Mouse (Mus musculus): ENCODE results near the gene Slc30a4. TPM values are rescaled to one million over a fixed set of nuclear protein-coding genes. Genes with fewer than 3 reads are reported as not detected.
A peak's percentile ranks its signal among the peaks of the same experiment; 100 is the strongest.

Gene Slc30a4
- polyA plus RNA-seq, 1 experiment from 2014 or later, result 12.7 TPM

DNA sequence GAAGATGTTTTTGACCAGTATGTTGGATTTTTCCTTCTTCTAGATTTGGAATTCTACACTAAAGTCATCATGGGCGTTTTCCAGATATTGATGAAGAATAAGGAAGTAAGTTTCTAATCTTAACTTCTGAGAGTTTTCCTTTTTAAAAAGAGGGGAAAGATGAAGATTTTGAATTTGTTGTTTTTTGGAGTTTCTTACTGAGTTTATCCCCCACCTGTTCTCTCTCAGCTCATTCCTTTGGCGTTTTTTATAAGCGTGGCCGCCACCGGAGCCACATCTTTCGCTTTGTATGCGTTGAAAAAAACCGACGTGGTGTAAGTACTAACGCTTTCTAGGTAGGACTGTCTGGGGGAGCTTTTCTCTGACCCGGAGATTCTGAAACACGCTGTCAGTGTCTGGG is 64.4 kb downstream of the Slc30a4 start:
- H3K27ac ChIP-seq (ENCODE audit: low read depth, low read length), result no peak overlapping the region
- ATAC-seq (ENCODE audit: low FRiP score, low TSS enrichment), result no peak
- peaks cover 7% of the 10 kb centered on the region; the same call in 1 of the 2 replicates for H3K27me3 ChIP-seq (ENCODE audit: control insufficient read depth, insufficient read depth, low read length)
- H3K9ac ChIP-seq (ENCODE audit: low read depth, low read length), result no peak overlapping the region
- H3K9me3 ChIP-seq (ENCODE audit: control insufficient read depth, low read length), result no peaks in the 10 kb centered on the region
- 39% methylated on average over 12 of the region's 12 CpGs for WGBS
- H3K4me1 ChIP-seq (ENCODE audit: control insufficient read depth, insufficient read depth, low read length), result no peaks in the 10 kb centered on the region
- H3K36me3 ChIP-seq (ENCODE audit: control insufficient read depth, insufficient read depth, low read length), result peaks cover 11% of the 10 kb centered on the region
- peak overlapping the region; percentile 60 for H3K4me2 ChIP-seq (replicated peaks; ENCODE audit: low read depth, low read length)
- peak overlapping the region; percentile 40 for H3K4me3 ChIP-seq (ENCODE audit: low read length)

DNA sequence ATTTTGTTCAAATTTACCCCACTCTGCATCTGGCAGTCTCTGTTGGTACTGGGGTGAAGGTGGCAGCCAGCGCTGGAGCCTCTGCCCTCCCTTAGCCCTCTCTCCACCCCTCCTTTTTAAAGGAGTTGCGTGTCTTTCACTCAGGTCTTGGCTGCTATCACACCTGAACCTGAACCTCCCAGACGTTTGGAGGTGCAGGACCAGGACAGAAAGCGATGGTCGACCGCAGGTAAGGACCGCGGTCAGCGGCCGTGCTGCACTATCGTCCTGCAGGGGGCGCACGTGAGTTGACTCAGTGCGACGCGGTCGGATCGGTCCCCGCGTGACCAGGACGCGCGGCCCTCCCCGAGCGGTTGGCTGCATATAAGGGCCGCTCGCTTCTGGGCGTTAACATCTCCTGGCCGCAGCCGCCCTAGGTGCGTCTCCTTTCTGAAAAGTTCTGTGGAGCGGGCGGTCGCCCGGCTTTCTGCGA is 64.9 kb downstream of the Slc30a4 start:
- no peaks in the 10 kb centered on the region for H3K9me3 ChIP-seq (ENCODE audit: control insufficient read depth, low read length)
- ATAC-seq (ENCODE audit: low FRiP score, low TSS enrichment), result peak; percentile 85
- peak overlapping the region; percentile 60 for H3K4me2 ChIP-seq (replicated peaks; ENCODE audit: low read depth, low read length)
- H3K4me1 ChIP-seq (ENCODE audit: control insufficient read depth, insufficient read depth, low read length), result no peaks in the 10 kb centered on the region
- H3K27ac ChIP-seq (ENCODE audit: low read depth, low read length), result no peak overlapping the region
- peaks cover 16% of the 10 kb centered on the region for H3K36me3 ChIP-seq (ENCODE audit: control insufficient read depth, insufficient read depth, low read length)
- WGBS, result 1% methylated on average over 36 of the region's 36 CpGs
- peaks cover 7% of the 10 kb centered on the region; the same call in 1 of the 2 replicates for H3K27me3 ChIP-seq (ENCODE audit: control insufficient read depth, insufficient read depth, low read length)
- H3K4me3 ChIP-seq (ENCODE audit: low read length), result peak overlapping the region; percentile 40
- H3K9ac ChIP-seq (ENCODE audit: low read depth, low read length), result no peak overlapping the region

DNA sequence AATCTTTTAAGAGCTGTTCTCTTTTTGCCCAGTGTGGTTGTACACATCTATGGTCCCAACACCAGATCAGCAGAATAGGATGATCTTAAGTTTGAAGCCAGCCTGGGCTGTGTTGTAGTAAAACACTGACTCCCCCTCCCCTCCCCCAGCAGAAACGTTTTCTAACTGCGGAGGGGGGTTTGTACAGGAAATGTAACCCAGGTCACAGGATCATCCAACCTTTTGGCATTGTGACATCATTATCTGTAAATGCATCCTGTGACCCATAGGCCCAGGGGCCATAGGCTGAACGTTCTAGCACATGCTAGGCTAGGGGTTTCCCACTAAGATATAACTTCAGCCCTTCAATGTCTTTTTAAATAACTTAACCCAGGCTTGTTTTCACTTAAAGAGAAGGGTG is 65.8 kb downstream of the Slc30a4 start, which contains the start of gene AA467197:
AA467197 (plus strand) TSS at position 301 of the 400 bp plus-strand sequence.
- Histone ChIP-seq H3K4me2 (replicated peaks; ENCODE audit: low read depth, low read length) (peak within 1 kb of the TSS; percentile 60), H3K27me3 (ENCODE audit: control insufficient read depth, insufficient read depth, low read length) (peaks cover 7% of the 10 kb centered on the region; the same call in 1 of the 2 replicates), H3K27ac (ENCODE audit: low read depth, low read length) (no peak within 1 kb of the TSS), H3K9me3 (ENCODE audit: control insufficient read depth, low read length) (no peaks in the 10 kb centered on the region), H3K4me3 (ENCODE audit: low read length) (peak within 1 kb of the TSS; percentile 40), H3K36me3 (ENCODE audit: control insufficient read depth, insufficient read depth, low read length) (peaks cover 19% of the 10 kb centered on the region), H3K4me1 (ENCODE audit: control insufficient read depth, insufficient read depth, low read length) (peaks cover 2% of the 10 kb centered on the region; the same call in 1 of the 2 replicates), H3K9ac (ENCODE audit: low read depth, low read length) (no peak within 1 kb of the TSS)
- no peak for ATAC-seq (ENCODE audit: low FRiP score, low TSS enrichment)
- WGBS, result 54% methylated on average over 3 of the region's 3 CpGs

MicroRNAs encoded within 50 kb of the gene (microRNA counts, 519-probe panel; counts per million panel counts)
- microRNA mmu-miR-147, result not detected

Small RNA genes lying within 50 kb of the gene (microRNA-seq; reads per million reads assigned to microRNA genes)
- gene Mir147, result 2.5 reads per million, percentile 8 among the genes with 10 or more reads in this experiment

Other genes starting within 250 kb of the Slc30a4 start
- gene Gm14085, start 217.7 kb downstream of the Slc30a4 start, polyA plus RNA-seq (2014; fragmentation: Nextera tagmentation; extraction: Ambion mirVana), result 0.09 TPM in 1 of 2 replicates, not detected in the other
- 10.0 and 14.5 TPM in 2 replicates for gene Gatm, start 91.4 kb downstream of the Slc30a4 start, polyA plus RNA-seq (2014; fragmentation: Nextera tagmentation; extraction: Ambion mirVana)
- gene AA467197, start 65.7 kb downstream of the Slc30a4 start, polyA plus RNA-seq (2014; fragmentation: Nextera tagmentation; extraction: Ambion mirVana), result not detected in 2 replicates
- gene Bloc1s6, start 35.8 kb upstream of the Slc30a4 start, polyA plus RNA-seq (2014; fragmentation: Nextera tagmentation; extraction: Ambion mirVana), result 35.4 and 51.3 TPM in 2 replicates
- gene Sqor, start 62.6 kb upstream of the Slc30a4 start, polyA plus RNA-seq (2014; fragmentation: Nextera tagmentation; extraction: Ambion mirVana), result 7.9 and 11.8 TPM in 2 replicates

All from kidney, embryonic 14.5 days (tissue).